Mouse (Mus musculus) olfactory bulb, adult 2 months (tissue): ENCODE measurements around the gene Ino80b.

Experiments
- CTCF ChIP-seq: fragments of 200-500 bp; IDR thresholded peaks from 2 replicates; pipeline ENCODE4 v1.5.1; 2012; ENCODE audit warnings: low read depth, mild to moderate bottlenecking, low read length, moderate library complexity; ENCODE audit not compliant: insufficient read depth
- POLR2A ChIP-seq: fragments of 200-500 bp; IDR thresholded peaks from 2 replicates; pipeline ENCODE4 v1.6.1; 2012; ENCODE audit warnings: mild to moderate bottlenecking, low read depth, low read length, moderate library complexity; ENCODE audit not compliant: insufficient read depth

- TF ChIP-seq POLR2A (no peak; the same call in 1 of the 2 replicates), CTCF (no peak)
Measured at GRCm38 (mm10) chr6:83156259-83156684, 31.0 kb upstream of the Ino80b start, which contains the start of the genes Wdr54 and 1700003E16Rik.
